Mouse (Mus musculus): ENCODE data around the gene Actrt1.

Gene Actrt1

GRCm38 (mm10) chrX:46328707-46329106 lies at the start of gene Actrt1:
Actrt1 (plus strand) TSS chrX:46329007.
- in situ Hi-C loops (cut with MboI; ENCODE audit: low pct_unique_long_range_greater_than_20kb in 1 of 2, low sequenced_read_pairs in 2 of 2, unreplicated experiment in 1 of 2), result no loop called here

GRCm38 (mm10) chrX:46331463-46332115 lies 2.8 kb downstream of the Actrt1 start:
- in situ Hi-C loops (cut with MboI; ENCODE audit: low pct_unique_long_range_greater_than_20kb in 1 of 2, low sequenced_read_pairs in 2 of 2, unreplicated experiment in 1 of 2), result no loop called here
